Mouse (Mus musculus): ENCODE measurements around the gene Frem1. TPM values are rescaled to one million over a fixed set of nuclear protein-coding genes. Genes with fewer than 3 reads are reported as not detected.
A peak's percentile ranks its signal among the peaks of the same experiment; 100 is the strongest.

Gene Frem1
- total RNA-seq (2021): 1 to 10 TPM; 1.8 to 2.0 TPM

GRCm38 (mm10) chr4:83051634-83052577, at the start of gene Frem1:
Gene Frem1 (minus strand): TSS chr4:83052339.
- intact Hi-C loops (cut with DNase I): no loop called here
- DNase-seq (ENCODE audit: extremely low spot score in 1 of 2, low spot score in 2 of 2): peak in 1 of 2 experiments; percentile 78

GRCm38 (mm10) chr4:83099025-83099424, 46.9 kb upstream of the Frem1 start:
- intact Hi-C loops (cut with DNase I): no loop called here

GRCm38 (mm10) chr4:83093941-83094340, 41.8 kb upstream of the Frem1 start:
- DNase-seq (ENCODE audit: extremely low spot score in 1 of 2, low spot score in 2 of 2): no peak
- intact Hi-C loops (cut with DNase I): no loop called here

More at GRCm38 (mm10) chr4:83099025-83099424, 46.9 kb upstream of the Frem1 start:
- DNase-seq (ENCODE audit: extremely low spot score in 1 of 2, low spot score in 2 of 2): no peak

GRCm38 (mm10) chr4:83090691-83091448, 38.7 kb upstream of the Frem1 start:
- DNase-seq (ENCODE audit: extremely low spot score in 1 of 2, low spot score in 2 of 2): no peak
- intact Hi-C loops (cut with DNase I): no loop called here

GRCm38 (mm10) chr4:83080364-83081174, 28.4 kb upstream of the Frem1 start:
- intact Hi-C loops (cut with DNase I): no loop called here
- no peak for DNase-seq (ENCODE audit: extremely low spot score in 1 of 2, low spot score in 2 of 2)

GRCm38 (mm10) chr4:83064191-83064590, 12.1 kb upstream of the Frem1 start:
- intact Hi-C loops (cut with DNase I): no loop called here

GRCm38 (mm10) chr4:83061564-83061963, 9.4 kb upstream of the Frem1 start:
- no peak for DNase-seq (ENCODE audit: extremely low spot score in 1 of 2, low spot score in 2 of 2)
- intact Hi-C loops (cut with DNase I): no loop called here

More at GRCm38 (mm10) chr4:83064191-83064590, 12.1 kb upstream of the Frem1 start:
- DNase-seq (ENCODE audit: extremely low spot score in 1 of 2, low spot score in 2 of 2): no peak

GRCm38 (mm10) chr4:83058617-83059016, 6.5 kb upstream of the Frem1 start:
- intact Hi-C loops (cut with DNase I): no loop called here
- no peak for DNase-seq (ENCODE audit: extremely low spot score in 1 of 2, low spot score in 2 of 2)

GRCm38 (mm10) chr4:83058182-83058581, 6.0 kb upstream of the Frem1 start:
- DNase-seq (ENCODE audit: extremely low spot score in 1 of 2, low spot score in 2 of 2): no peak
- intact Hi-C loops (cut with DNase I): no loop called here

- intact Hi-C loops (cut with DNase I): no loop called here
- no peak for DNase-seq (ENCODE audit: extremely low spot score in 1 of 2, low spot score in 2 of 2)
These were observed 4.4 kb upstream of the Frem1 start for GRCm38 (mm10) chr4:83056496-83056895.

- no peak for DNase-seq (ENCODE audit: extremely low spot score in 1 of 2, low spot score in 2 of 2)
- intact Hi-C loops (cut with DNase I): no loop called here
These were observed 3.3 kb upstream of the Frem1 start for GRCm38 (mm10) chr4:83055444-83055843.

- intact Hi-C loops (cut with DNase I): no loop called here
- no peak for DNase-seq (ENCODE audit: extremely low spot score in 1 of 2, low spot score in 2 of 2)
These were observed 1.1 kb upstream of the Frem1 start for GRCm38 (mm10) chr4:83053206-83053605.

- no peak for DNase-seq (ENCODE audit: extremely low spot score in 1 of 2, low spot score in 2 of 2)
- intact Hi-C loops (cut with DNase I): no loop called here
These were observed 963 bp downstream of the Frem1 start for GRCm38 (mm10) chr4:83051176-83051575.

GRCm38 (mm10) chr4:83050151-83050796, 1.9 kb downstream of the Frem1 start:
- no peak for DNase-seq (ENCODE audit: extremely low spot score in 1 of 2, low spot score in 2 of 2)
- intact Hi-C loops (cut with DNase I): no loop called here

GRCm38 (mm10) chr4:83049288-83049687, 2.9 kb downstream of the Frem1 start:
- DNase-seq (ENCODE audit: extremely low spot score in 1 of 2, low spot score in 2 of 2): no peak
- intact Hi-C loops (cut with DNase I): no loop called here

GRCm38 (mm10) chr4:83048561-83048960, 3.6 kb downstream of the Frem1 start:
- no peak for DNase-seq (ENCODE audit: extremely low spot score in 1 of 2, low spot score in 2 of 2)
- intact Hi-C loops (cut with DNase I): no loop called here

- intact Hi-C loops (cut with DNase I): no loop called here
These were observed 5.3 kb downstream of the Frem1 start for GRCm38 (mm10) chr4:83046806-83047205.

GRCm38 (mm10) chr4:83046069-83046468, 6.1 kb downstream of the Frem1 start:
- no peak for DNase-seq (ENCODE audit: extremely low spot score in 1 of 2, low spot score in 2 of 2)
- intact Hi-C loops (cut with DNase I): no loop called here

More at GRCm38 (mm10) chr4:83046806-83047205, 5.3 kb downstream of the Frem1 start:
- no peak for DNase-seq (ENCODE audit: extremely low spot score in 1 of 2, low spot score in 2 of 2)
